Mouse (Mus musculus) lung, postnatal 10 days (tissue): ENCODE measurements around the gene H2-DMb1.
A peak's percentile ranks its signal among the peaks of the same experiment; 100 is the strongest.

Experiments
- DNase-seq: peaks from one replicate; pipeline ENCODE4 v3.0.0; 2021

Gene H2-DMb1

GRCm38 (mm10) chr17:34155534-34155933 lies 2.7 kb downstream of the H2-DMb1 start:
- no peak for DNase-seq

GRCm38 (mm10) chr17:34164202-34164895 lies 11.5 kb downstream of the H2-DMb1 start:
- peak; percentile 40 for DNase-seq

- no peak for DNase-seq
Observed at GRCm38 (mm10) chr17:34165033-34165730, 12.3 kb downstream of the H2-DMb1 start.

GRCm38 (mm10) chr17:34169279-34169678 lies 16.4 kb downstream of the H2-DMb1 start:
- peak; percentile 64 for DNase-seq

- no peak for DNase-seq
Observed at GRCm38 (mm10) chr17:34170487-34170876, 17.6 kb downstream of the H2-DMb1 start.

GRCm38 (mm10) chr17:34170877-34171498 lies 18.1 kb downstream of the H2-DMb1 start:
- peak; percentile 88 for DNase-seq

GRCm38 (mm10) chr17:34172528-34172927 lies 19.7 kb downstream of the H2-DMb1 start:
- DNase-seq = no peak

GRCm38 (mm10) chr17:34174075-34174474 lies 21.2 kb downstream of the H2-DMb1 start:
- no peak for DNase-seq

- DNase-seq = no peak
Observed at GRCm38 (mm10) chr17:34177179-34177578, 24.3 kb downstream of the H2-DMb1 start.

GRCm38 (mm10) chr17:34179019-34179418 lies 26.1 kb downstream of the H2-DMb1 start:
- DNase-seq = no peak

GRCm38 (mm10) chr17:34179913-34180859 lies 27.3 kb downstream of the H2-DMb1 start:
- DNase-seq = no peak

- DNase-seq = no peak
Observed at GRCm38 (mm10) chr17:34183564-34184219, 30.8 kb downstream of the H2-DMb1 start.

- no peak for DNase-seq
Observed at GRCm38 (mm10) chr17:34185526-34185925, 32.7 kb downstream of the H2-DMb1 start.

- no peak for DNase-seq
Observed at GRCm38 (mm10) chr17:34186885-34187260, 34.0 kb downstream of the H2-DMb1 start.

- DNase-seq = peak; percentile 98
Observed at GRCm38 (mm10) chr17:34187261-34187916, 34.5 kb downstream of the H2-DMb1 start, which contains the start of the genes Tap1 and Psmb9. TSS of gene Tap1 (plus strand) at chr17:34187553. TSS of gene Psmb9 (minus strand) at chr17:34187764.

- peak; percentile 40 for DNase-seq
Observed at GRCm38 (mm10) chr17:34188010-34188409, 35.1 kb downstream of the H2-DMb1 start.

- no peak for DNase-seq
Observed at GRCm38 (mm10) chr17:34188986-34189385, 36.1 kb downstream of the H2-DMb1 start.

- DNase-seq = no peak
Observed at GRCm38 (mm10) chr17:34192852-34193251, 40.0 kb downstream of the H2-DMb1 start.

GRCm38 (mm10) chr17:34193468-34193867 lies 40.6 kb downstream of the H2-DMb1 start:
- DNase-seq = no peak

- DNase-seq = no peak
Observed at GRCm38 (mm10) chr17:34194723-34195122, 41.9 kb downstream of the H2-DMb1 start.

GRCm38 (mm10) chr17:34196491-34196890 lies 43.6 kb downstream of the H2-DMb1 start:
- DNase-seq = no peak
